Mouse (Mus musculus): ENCODE data around the gene Vmn1r81. TPM values are rescaled to one million over a fixed set of nuclear protein-coding genes. Genes with fewer than 3 reads are reported as not detected.

The Vmn1r81 gene
- polyA plus RNA-seq (2017; shearing (Covaris generic)) = 1 to 10 TPM in 1 of 2 experiments, under 1 TPM in 1; 0.12 to 1.0 TPM

GRCm38 (mm10) chr7:12268169-12268568 is at the start of gene Vmn1r81:
Gene Vmn1r81, minus strand, starts transcription at chr7:12268269.

GRCm38 (mm10) chr7:12300130-12300529 is 32.1 kb upstream of the Vmn1r81 start, which contains the start of gene Vmn1r82:
Gene Vmn1r82, plus strand, starts transcription at chr7:12300430.

Other genes with a start within 250 kb of the Vmn1r81 start
- 1 to 10 TPM in 1 of 2 experiments, not detected in 1; 1.2 TPM for gene Vmn1r77, start 231.5 kb downstream of the Vmn1r81 start, polyA plus RNA-seq (2017; shearing (Covaris generic))
- under 1 TPM in 1 of 2 experiments, not detected in 1; 0.13 TPM for gene Vmn1r78, start 118.0 kb downstream of the Vmn1r81 start, polyA plus RNA-seq (2017; shearing (Covaris generic))
- under 1 TPM in 1 of 2 experiments, not detected in 1; 0.04 TPM for gene Vmn1r79, start 97.0 kb downstream of the Vmn1r81 start, polyA plus RNA-seq (2017; shearing (Covaris generic))
- gene Vmn1r80, start 79.0 kb downstream of the Vmn1r81 start, polyA plus RNA-seq (2017; shearing (Covaris generic)) = under 1 TPM; 0.14 to 0.38 TPM
- under 1 TPM in 1 of 2 experiments, not detected in 1; 0.07 TPM for gene Vmn1r82, start 32.2 kb upstream of the Vmn1r81 start, polyA plus RNA-seq (2017; shearing (Covaris generic))
- not detected for gene Vmn1r83, start 61.2 kb upstream of the Vmn1r81 start, polyA plus RNA-seq (2017; shearing (Covaris generic))
- gene Vmn1r84, start 101.0 kb upstream of the Vmn1r81 start, polyA plus RNA-seq (2017; shearing (Covaris generic)) = 1 to 10 TPM in 1 of 2 experiments, under 1 TPM in 1; 0.30 to 2.0 TPM
- 1 to 10 TPM; 2.4 to 7.3 TPM for gene Zfp551, start 154.5 kb upstream of the Vmn1r81 start, polyA plus RNA-seq (2017; shearing (Covaris generic))
- gene Zfp606, start 210.0 kb upstream of the Vmn1r81 start, polyA plus RNA-seq (2017; shearing (Covaris generic)) = 1 to 10 TPM; 7.0 to 10.0 TPM
- under 1 TPM; 0.18 to 0.32 TPM for gene 2900092C05Rik, start 244.2 kb upstream of the Vmn1r81 start, polyA plus RNA-seq (2017; shearing (Covaris generic))